Comparison of ENCODE assay signal across 15 mouse cellular contexts in genomic region chr9:34722198-34722550, GRCm38 (mm10).
DNase-seq lines count a peak whose midpoint lies in the region; ATAC-seq lines count a peak whose summit lies in the region.
"Had no signal": no experiment of that assay in that cellular context is flagged by ENCODE, and none has a peak within 500 bp of the region (broad histone marks: within the 10 kb centered on the region; RNA-seq: fewer than 3 reads in every experiment).

No protein-coding gene starts in this region.

- 0 out of 2 replicates have a peak, but pooled peaks have one; percentile 23 for ATAC-seq in intestine, embryonic 16.5 days
- peak; percentile 31; the same call in 1 of the 2 replicates for ATAC-seq in neural tube, embryonic 15.5 days (ENCODE audit: low FRiP score)
- no peak for ATAC-seq in forebrain, embryonic 14.5 days

- H3K4me1 ChIP-seq in intestine, embryonic 16.5 days (ENCODE audit: control insufficient read depth, insufficient read depth, low read length) = peaks cover 7% of the 10 kb centered on the region; the same call in 1 of the 2 replicates
- peaks cover 21% of the 10 kb centered on the region for H3K4me1 ChIP-seq in neural tube, embryonic 15.5 days
- H3K4me1 ChIP-seq in forebrain, embryonic 14.5 days (ENCODE audit: control insufficient read depth, insufficient read depth, low read length) = 0 out of 2 replicates have a peak, but pooled peaks cover 2% of the 10 kb centered on the region

- H3K9me3 ChIP-seq in intestine, embryonic 16.5 days (ENCODE audit: control insufficient read depth, low read length) = no peaks in the 10 kb centered on the region
- H3K9me3 ChIP-seq in neural tube, embryonic 15.5 days (replicated peaks) = no peaks in the 10 kb centered on the region
- H3K9me3 ChIP-seq in forebrain, embryonic 14.5 days (replicated peaks; ENCODE audit: control insufficient read depth, low read length) = no peaks in the 10 kb centered on the region
- H3K9me3 ChIP-seq: heart, embryonic 12.5 days; lung, embryonic 15.5 days had no signal

- no peak overlapping the region for H3K4me2 ChIP-seq in intestine, embryonic 16.5 days (ENCODE audit: low read depth, low read length)
- no peak overlapping the region for H3K4me2 ChIP-seq in neural tube, embryonic 15.5 days
- H3K4me2 ChIP-seq in forebrain, embryonic 14.5 days (ENCODE audit: low read length) = no peak overlapping the region
- H3K4me2 ChIP-seq: heart, embryonic 12.5 days; liver, embryonic 11.5 days; lung, embryonic 15.5 days had no signal

- no peak overlapping the region for H3K27ac ChIP-seq in intestine, embryonic 16.5 days (ENCODE audit: low read length)
- no peak overlapping the region for H3K27ac ChIP-seq in neural tube, embryonic 15.5 days (replicated peaks)
- no peak overlapping the region for H3K27ac ChIP-seq in forebrain, embryonic 14.5 days (ENCODE audit: low read depth, low read length)
- H3K27ac ChIP-seq: lung, embryonic 15.5 days had no signal

- no peaks in the 10 kb centered on the region for H3K36me3 ChIP-seq in intestine, embryonic 16.5 days (ENCODE audit: control insufficient read depth, insufficient read depth, low read length)
- H3K36me3 ChIP-seq in neural tube, embryonic 15.5 days = no peaks in the 10 kb centered on the region
- no peaks in the 10 kb centered on the region for H3K36me3 ChIP-seq in forebrain, embryonic 14.5 days (ENCODE audit: control insufficient read depth, insufficient read depth, low read length)
- H3K36me3 ChIP-seq: heart, embryonic 12.5 days; lung, embryonic 15.5 days had no signal

- no peak overlapping the region for H3K9ac ChIP-seq in intestine, embryonic 16.5 days (ENCODE audit: low read depth, low read length)
- H3K9ac ChIP-seq in neural tube, embryonic 15.5 days (replicated peaks) = no peak overlapping the region
- no peak overlapping the region for H3K9ac ChIP-seq in forebrain, embryonic 14.5 days (ENCODE audit: low read length)
- H3K9ac ChIP-seq: heart, embryonic 12.5 days; lung, embryonic 15.5 days had no signal

- peak; percentile 28 for DNase-seq in embryo, embryonic 10 days (ENCODE audit: low spot score)
- DNase-seq in embryo, embryonic 9.5 days (ENCODE audit: extremely low spot score) = no peak
- peak; percentile 18 for DNase-seq in kidney, postnatal 4 days
- no peak for DNase-seq in kidney, adult 9 months
- no peak for DNase-seq in forebrain, embryonic 14.5 days (ENCODE audit: low spot score)
- DNase-seq in left cerebral cortex, adult 9 months (ENCODE audit: low spot score in 2 of 2) = no peak
- DNase-seq: cerebellum, postnatal 36 days; heart, postnatal 36 days; midbrain, embryonic 14.5 days; right cerebral cortex, postnatal 4 days had no signal

- no peak overlapping the region for H3K4me3 ChIP-seq in intestine, embryonic 16.5 days (ENCODE audit: low read length)
- no peak overlapping the region for H3K4me3 ChIP-seq in neural tube, embryonic 15.5 days (replicated peaks)
- H3K4me3 ChIP-seq in forebrain, embryonic 14.5 days (ENCODE audit: low read depth, low read length) = no peak overlapping the region
- H3K4me3 ChIP-seq: heart, embryonic 12.5 days; lung, embryonic 15.5 days had no signal

- 0 out of 2 replicates have a peak, but pooled peaks cover 2% of the 10 kb centered on the region for H3K27me3 ChIP-seq in intestine, embryonic 16.5 days (replicated peaks; ENCODE audit: control insufficient read depth, insufficient read depth, low read length)
- no peaks in the 10 kb centered on the region; the same call in 1 of the 2 replicates for H3K27me3 ChIP-seq in neural tube, embryonic 15.5 days (replicated peaks)
- H3K27me3 ChIP-seq in forebrain, embryonic 14.5 days (replicated peaks; ENCODE audit: control insufficient read depth, insufficient read depth, low read length) = no peaks in the 10 kb centered on the region
- H3K27me3 ChIP-seq: heart, embryonic 12.5 days; lung, embryonic 15.5 days had no signal

- WGBS in intestine, embryonic 16.5 days = 29% methylated on average over 5 of the region's 5 CpGs
- WGBS in neural tube, embryonic 15.5 days = 10% methylated on average over 5 of the region's 5 CpGs
- 23% methylated on average over 5 of the region's 5 CpGs for WGBS in forebrain, embryonic 14.5 days

Comparison
In these comparisons a context has a peak if more than half of its experiments do, and no peak if none do; other contexts are left out.
1. DNase-seq: peak in embryo, embryonic 10 days (single experiment) and kidney, postnatal 4 days (2 of 2); none in embryo, embryonic 9.5 days (single experiment), kidney, adult 9 months (single experiment), forebrain, embryonic 14.5 days (single experiment) and left cerebral cortex, adult 9 months (0 of 2).